Mouse (Mus musculus): ENCODE results near the gene Ganc. TPM values are rescaled to one million over a fixed set of nuclear protein-coding genes. Genes with fewer than 3 reads are reported as not detected.
A peak's percentile ranks its signal among the peaks of the same experiment; 100 is the strongest.

Ganc gene
- polyA plus RNA-seq, 1 experiment from 2014 or later: 8.8 TPM

DNA sequence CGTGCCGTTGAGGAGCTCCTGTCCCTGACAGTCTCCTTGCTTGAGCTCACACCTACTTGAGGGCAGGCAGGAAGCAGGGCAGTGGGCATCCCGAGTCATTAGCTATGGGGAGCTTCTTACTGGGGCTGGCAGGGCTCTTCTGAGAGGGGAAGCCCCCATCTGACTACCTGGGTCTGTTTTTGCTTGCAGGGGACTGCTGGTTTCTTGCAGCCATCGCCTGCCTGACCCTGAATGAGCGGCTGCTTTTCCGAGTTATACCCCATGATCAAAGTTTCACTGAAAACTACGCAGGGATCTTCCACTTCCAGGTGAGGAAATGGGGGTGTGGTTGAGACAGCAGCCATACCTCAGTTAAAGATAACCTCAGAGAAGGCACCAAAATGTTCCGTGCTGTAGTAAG, 78.2 kb downstream of the Ganc start:
- Histone ChIP-seq H3K9me3 (ENCODE audit: control insufficient read depth, low read length) (no peaks in the 10 kb centered on the region), H3K9ac (ENCODE audit: low read depth, low read length) (no peak overlapping the region), H3K27me3 (replicated peaks; ENCODE audit: control insufficient read depth, insufficient read depth, low read length) (no peaks in the 10 kb centered on the region), H3K4me3 (ENCODE audit: low read length) (no peak overlapping the region), H3K27ac (ENCODE audit: low read length) (no peak overlapping the region), H3K4me2 (ENCODE audit: low read depth, low read length) (no peak overlapping the region), H3K4me1 (ENCODE audit: control insufficient read depth, insufficient read depth, low read length) (no peaks in the 10 kb centered on the region; the same call in 1 of the 2 replicates), H3K36me3 (ENCODE audit: control insufficient read depth, insufficient read depth, low read length) (no peaks in the 10 kb centered on the region)
- WGBS: 54% methylated on average over 8 of the region's 8 CpGs
- no peak for ATAC-seq

DNA sequence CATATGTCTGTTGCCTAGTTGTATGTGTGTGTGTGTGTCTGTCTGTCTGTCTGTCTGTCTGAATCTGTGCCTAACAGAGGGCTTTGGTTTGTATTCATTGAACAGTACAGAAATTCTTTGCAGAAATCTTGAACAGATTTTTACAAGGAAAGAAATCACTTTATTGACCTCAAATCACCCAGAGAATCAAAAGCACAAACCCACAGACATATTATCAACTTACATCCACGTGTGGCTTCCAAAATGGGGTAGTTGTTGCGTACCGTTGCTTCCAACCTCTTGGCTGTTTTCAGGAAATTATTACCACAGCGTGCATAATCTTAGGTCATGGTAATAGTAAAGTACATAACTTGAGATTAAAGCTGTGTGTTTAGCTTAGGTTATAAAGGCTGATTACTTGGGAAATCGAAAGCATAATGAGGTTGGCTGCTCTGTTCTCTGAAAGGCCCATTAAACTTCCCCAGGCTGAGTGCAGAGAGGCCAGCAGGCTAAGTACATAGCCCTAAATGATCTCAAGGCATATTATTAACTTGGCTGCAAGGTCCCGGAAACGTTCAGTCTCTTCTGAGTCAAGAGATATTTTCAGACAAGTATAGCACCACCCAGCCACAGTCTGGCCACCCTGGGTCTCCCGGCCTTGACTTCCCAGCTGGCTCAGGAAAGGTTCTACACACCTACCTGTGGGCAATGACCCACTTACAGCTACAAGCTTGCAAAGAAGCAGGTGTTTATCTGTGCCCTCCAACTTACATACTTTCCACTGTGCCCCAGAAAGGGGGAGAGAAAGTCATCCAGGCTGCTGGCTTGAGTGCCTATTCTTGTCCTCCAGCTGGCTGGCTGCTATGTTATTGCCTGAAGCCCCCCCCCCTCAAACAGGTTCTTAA, 79.1 kb downstream of the Ganc start:
- H3K4me3 ChIP-seq (ENCODE audit: low read length): no peak overlapping the region
- peak; percentile 95 for ATAC-seq
- H3K4me2 ChIP-seq (ENCODE audit: low read depth, low read length): no peak overlapping the region
- no peaks in the 10 kb centered on the region for H3K9me3 ChIP-seq (ENCODE audit: control insufficient read depth, low read length)
- WGBS: 56% methylated on average over 8 of the region's 8 CpGs
- H3K27ac ChIP-seq (ENCODE audit: low read length): peak overlapping the region; percentile 73
- H3K9ac ChIP-seq (ENCODE audit: low read depth, low read length): no peak overlapping the region
- H3K27me3 ChIP-seq (replicated peaks; ENCODE audit: control insufficient read depth, insufficient read depth, low read length): no peaks in the 10 kb centered on the region
- no peaks in the 10 kb centered on the region; the same call in 1 of the 2 replicates for H3K4me1 ChIP-seq (ENCODE audit: control insufficient read depth, insufficient read depth, low read length)
- H3K36me3 ChIP-seq (ENCODE audit: control insufficient read depth, insufficient read depth, low read length): no peaks in the 10 kb centered on the region

DNA sequence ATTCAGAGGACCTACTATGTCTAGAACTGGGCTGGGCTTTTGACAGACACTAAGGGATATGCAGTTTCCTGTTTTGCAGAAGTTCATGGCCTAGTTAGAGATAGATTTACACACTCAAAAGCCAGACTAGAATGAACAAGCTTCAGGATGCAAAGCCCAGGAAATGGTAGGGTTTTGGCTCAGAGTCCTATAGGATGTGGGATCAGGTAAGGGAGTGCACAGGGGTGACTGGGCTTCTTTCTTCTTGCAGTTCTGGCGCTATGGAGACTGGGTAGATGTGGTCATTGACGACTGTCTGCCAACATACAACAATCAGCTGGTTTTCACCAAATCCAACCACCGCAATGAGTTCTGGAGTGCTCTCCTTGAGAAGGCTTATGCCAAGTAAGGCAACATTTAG, 80.5 kb downstream of the Ganc start:
- no peak overlapping the region for H3K9ac ChIP-seq (ENCODE audit: low read depth, low read length)
- no peaks in the 10 kb centered on the region for H3K36me3 ChIP-seq (ENCODE audit: control insufficient read depth, insufficient read depth, low read length)
- no peak overlapping the region for H3K4me3 ChIP-seq (ENCODE audit: low read length)
- WGBS: 90% methylated on average over 3 of the region's 3 CpGs
- H3K9me3 ChIP-seq (ENCODE audit: control insufficient read depth, low read length): no peaks in the 10 kb centered on the region
- H3K27ac ChIP-seq (ENCODE audit: low read length): no peak overlapping the region
- H3K4me1 ChIP-seq (ENCODE audit: control insufficient read depth, insufficient read depth, low read length): no peaks in the 10 kb centered on the region; the same call in 1 of the 2 replicates
- H3K4me2 ChIP-seq (ENCODE audit: low read depth, low read length): no peak overlapping the region
- no peaks in the 10 kb centered on the region for H3K27me3 ChIP-seq (replicated peaks; ENCODE audit: control insufficient read depth, insufficient read depth, low read length)
- no peak for ATAC-seq

DNA sequence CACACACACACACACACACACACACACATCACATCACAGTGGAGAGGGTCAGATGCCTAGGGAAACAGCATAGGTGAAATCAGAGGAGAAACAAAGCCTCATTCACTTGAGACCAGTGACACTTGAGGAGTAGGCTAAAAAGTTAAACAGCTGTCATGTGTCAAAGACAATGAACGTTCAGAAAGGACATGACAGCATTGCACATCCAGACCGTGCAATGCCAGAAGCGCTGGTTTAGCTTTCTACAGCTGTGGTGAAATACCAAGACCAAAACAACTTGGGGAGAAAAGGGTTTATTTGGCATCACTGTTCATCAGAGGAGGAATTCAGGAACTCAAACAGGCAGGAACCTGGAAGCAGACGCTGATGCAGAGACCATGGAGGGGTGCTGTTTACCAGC, 89.6 kb downstream of the Ganc start:
- no peak overlapping the region for H3K9ac ChIP-seq (ENCODE audit: low read depth, low read length)
- no peaks in the 10 kb centered on the region for H3K9me3 ChIP-seq (ENCODE audit: control insufficient read depth, low read length)
- ATAC-seq: no peak
- H3K27ac ChIP-seq (ENCODE audit: low read length): no peak overlapping the region
- WGBS: 47% methylated on average over 4 of the region's 4 CpGs
- H3K36me3 ChIP-seq (ENCODE audit: control insufficient read depth, insufficient read depth, low read length): no peaks in the 10 kb centered on the region
- H3K27me3 ChIP-seq (replicated peaks; ENCODE audit: control insufficient read depth, insufficient read depth, low read length): no peaks in the 10 kb centered on the region
- no peak overlapping the region for H3K4me3 ChIP-seq (ENCODE audit: low read length)
- no peak overlapping the region for H3K4me2 ChIP-seq (ENCODE audit: low read depth, low read length)
- H3K4me1 ChIP-seq (ENCODE audit: control insufficient read depth, insufficient read depth, low read length): no peaks in the 10 kb centered on the region

DNA sequence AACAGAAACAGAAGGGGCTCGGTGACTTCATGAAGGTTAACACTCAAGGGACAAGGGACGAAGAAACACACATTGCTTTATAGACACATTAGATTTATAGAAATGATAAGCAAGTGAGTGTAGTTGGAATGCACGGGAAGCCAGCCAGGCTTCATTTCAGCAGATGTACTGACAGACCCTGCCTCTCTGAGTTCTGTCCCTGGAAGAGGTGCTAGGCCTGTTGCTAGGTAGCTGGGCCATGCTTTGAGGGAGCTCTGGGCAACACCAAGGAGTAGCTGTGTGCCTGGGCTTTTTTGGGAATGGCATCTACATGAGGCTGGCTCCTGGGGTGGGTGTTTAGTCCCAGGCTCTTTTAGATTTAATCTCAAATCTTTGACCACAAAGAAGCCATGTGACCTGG, 92.8 kb downstream of the Ganc start:
- no peak overlapping the region for H3K4me2 ChIP-seq (ENCODE audit: low read depth, low read length)
- peaks cover 13% of the 10 kb centered on the region for H3K4me1 ChIP-seq (ENCODE audit: control insufficient read depth, insufficient read depth, low read length)
- WGBS: 70% methylated on average over 3 of the region's 3 CpGs
- no peak overlapping the region for H3K9ac ChIP-seq (ENCODE audit: low read depth, low read length)
- H3K36me3 ChIP-seq (ENCODE audit: control insufficient read depth, insufficient read depth, low read length): no peaks in the 10 kb centered on the region
- ATAC-seq: no peak
- no peak overlapping the region for H3K27ac ChIP-seq (ENCODE audit: low read length)
- H3K9me3 ChIP-seq (ENCODE audit: control insufficient read depth, low read length): no peaks in the 10 kb centered on the region
- H3K27me3 ChIP-seq (replicated peaks; ENCODE audit: control insufficient read depth, insufficient read depth, low read length): no peaks in the 10 kb centered on the region
- H3K4me3 ChIP-seq (ENCODE audit: low read length): no peak overlapping the region

DNA sequence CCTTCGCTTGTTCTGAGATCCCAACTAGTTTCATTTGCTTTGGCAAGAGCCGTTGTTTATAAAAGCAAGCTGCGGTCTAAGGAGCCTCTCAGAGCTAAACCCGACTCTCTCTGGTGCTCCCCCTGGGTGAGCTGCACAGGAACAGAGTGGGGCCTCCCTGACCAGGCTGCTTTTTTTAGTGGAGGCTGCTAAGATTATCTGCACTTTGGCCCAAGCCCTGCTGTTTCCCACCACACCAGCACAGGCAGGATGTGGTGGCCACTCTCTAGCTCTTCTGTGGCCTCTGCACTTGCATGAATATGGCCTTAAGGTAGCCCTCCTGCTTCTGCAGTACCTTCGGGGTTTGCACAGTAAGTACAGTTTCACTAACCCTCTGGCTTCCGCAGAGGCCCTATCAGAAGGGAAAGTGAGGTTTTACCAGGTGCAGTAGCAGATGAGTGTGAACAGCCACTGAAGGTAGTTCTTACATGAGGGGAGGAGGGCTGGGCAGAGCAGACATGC, 96.3 kb downstream of the Ganc start:
- peak overlapping the region; percentile 61 for H3K27ac ChIP-seq (ENCODE audit: low read length)
- peak; percentile 64 for ATAC-seq
- no peaks in the 10 kb centered on the region; the same call in 1 of the 2 replicates for H3K36me3 ChIP-seq (ENCODE audit: control insufficient read depth, insufficient read depth, low read length)
- H3K27me3 ChIP-seq (replicated peaks; ENCODE audit: control insufficient read depth, insufficient read depth, low read length): no peaks in the 10 kb centered on the region
- H3K9me3 ChIP-seq (ENCODE audit: control insufficient read depth, low read length): no peaks in the 10 kb centered on the region
- 52% methylated on average over 6 of the region's 6 CpGs for WGBS
- H3K4me3 ChIP-seq (ENCODE audit: low read length): no peak overlapping the region
- H3K4me1 ChIP-seq (ENCODE audit: control insufficient read depth, insufficient read depth, low read length): peaks cover 14% of the 10 kb centered on the region
- H3K9ac ChIP-seq (ENCODE audit: low read depth, low read length): 0 out of 2 replicates have a peak overlapping the region, but pooled peaks have one; percentile 25
- H3K4me2 ChIP-seq (ENCODE audit: low read depth, low read length): no peak overlapping the region

DNA sequence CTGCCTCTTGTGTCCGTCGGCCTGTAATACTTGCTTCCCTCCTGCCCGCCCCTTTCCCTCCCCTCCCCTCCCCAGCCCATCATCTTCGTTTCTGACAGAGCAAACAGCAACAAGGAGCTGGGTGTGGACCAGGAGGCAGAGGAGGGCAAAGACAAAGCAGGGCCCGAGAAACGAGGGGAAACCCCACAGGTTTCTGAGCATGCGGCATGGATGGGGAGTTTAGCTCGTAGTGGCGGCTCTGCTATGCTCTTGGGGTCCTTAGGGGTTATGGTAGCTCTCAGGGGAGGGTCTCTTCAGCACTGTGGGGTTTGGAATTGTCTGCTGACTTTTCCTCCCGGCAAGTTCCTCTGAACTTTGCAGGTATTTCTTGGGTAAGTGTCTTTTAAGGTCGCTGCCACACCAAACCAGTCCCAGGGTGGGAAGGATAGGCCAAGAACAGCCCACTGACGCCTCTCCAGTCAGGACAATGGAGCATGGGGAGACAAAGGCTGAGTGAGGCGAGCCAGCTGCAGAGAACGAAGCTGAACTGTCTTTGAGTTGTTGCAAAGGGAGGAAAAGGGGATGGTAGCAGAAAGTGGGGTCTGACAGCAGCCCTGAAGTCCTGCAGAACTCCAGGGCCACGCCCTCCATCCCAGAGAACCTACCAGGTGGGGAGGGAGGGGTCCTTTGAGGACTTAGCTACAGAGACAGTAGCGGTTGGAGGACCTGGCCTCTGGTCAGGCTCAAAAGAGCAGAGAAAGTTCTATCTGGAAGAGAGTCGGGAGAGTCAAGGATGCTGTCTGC, 97.6 kb downstream of the Ganc start:
- H3K4me2 ChIP-seq (ENCODE audit: low read depth, low read length): no peak overlapping the region
- H3K36me3 ChIP-seq (ENCODE audit: control insufficient read depth, insufficient read depth, low read length): peaks cover 5% of the 10 kb centered on the region
- H3K4me1 ChIP-seq (ENCODE audit: control insufficient read depth, insufficient read depth, low read length): peaks cover 14% of the 10 kb centered on the region
- WGBS: 36% methylated on average over 17 of the region's 17 CpGs
- ATAC-seq: no peak
- no peak overlapping the region for H3K27ac ChIP-seq (ENCODE audit: low read length)
- H3K9me3 ChIP-seq (ENCODE audit: control insufficient read depth, low read length): no peaks in the 10 kb centered on the region
- H3K9ac ChIP-seq (ENCODE audit: low read depth, low read length): 0 out of 2 replicates have a peak overlapping the region, but pooled peaks have one; percentile 35
- H3K27me3 ChIP-seq (replicated peaks; ENCODE audit: control insufficient read depth, insufficient read depth, low read length): no peaks in the 10 kb centered on the region
- no peak overlapping the region for H3K4me3 ChIP-seq (ENCODE audit: low read length)

DNA sequence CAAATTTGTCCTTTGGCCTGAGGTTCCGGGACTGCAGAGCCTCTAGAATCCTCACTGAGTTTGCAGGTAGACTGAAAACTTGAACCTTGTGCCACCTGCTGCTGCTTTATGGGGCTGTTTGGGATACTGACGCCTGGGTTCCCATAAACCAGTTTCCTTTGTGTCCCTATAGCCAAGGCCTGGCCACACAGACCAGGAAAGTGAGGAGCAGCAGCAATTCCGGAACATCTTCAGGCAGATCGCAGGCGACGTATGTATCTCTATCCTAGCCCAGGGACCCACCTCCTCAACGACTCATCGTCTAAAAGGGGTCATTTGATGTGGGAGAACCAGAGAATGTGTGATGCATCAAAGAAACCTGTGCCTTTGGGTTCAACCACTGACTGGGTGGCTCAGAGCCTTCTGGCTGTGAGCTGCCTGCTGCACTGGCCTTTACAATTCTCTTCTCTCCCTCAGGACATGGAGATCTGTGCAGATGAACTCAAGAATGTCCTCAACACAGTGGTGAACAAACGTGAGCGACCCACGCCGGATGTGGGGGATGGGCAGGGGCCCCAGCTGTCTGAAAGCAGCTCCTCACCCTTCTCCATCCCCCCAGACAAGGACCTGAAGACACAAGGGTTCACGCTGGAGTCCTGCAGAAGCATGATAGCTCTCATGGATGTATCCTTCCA, 98.4 kb downstream of the Ganc start:
- Histone ChIP-seq H3K27ac (ENCODE audit: low read length) (no peak overlapping the region), H3K27me3 (replicated peaks; ENCODE audit: control insufficient read depth, insufficient read depth, low read length) (no peaks in the 10 kb centered on the region), H3K9me3 (ENCODE audit: control insufficient read depth, low read length) (no peaks in the 10 kb centered on the region), H3K4me3 (ENCODE audit: low read length) (no peak overlapping the region), H3K4me1 (ENCODE audit: control insufficient read depth, insufficient read depth, low read length) (peaks cover 14% of the 10 kb centered on the region), H3K36me3 (ENCODE audit: control insufficient read depth, insufficient read depth, low read length) (peaks cover 8% of the 10 kb centered on the region), H3K4me2 (ENCODE audit: low read depth, low read length) (no peak overlapping the region), H3K9ac (ENCODE audit: low read depth, low read length) (no peak overlapping the region)
- WGBS: 63% methylated on average over 13 of the region's 13 CpGs
- ATAC-seq: no peak

DNA sequence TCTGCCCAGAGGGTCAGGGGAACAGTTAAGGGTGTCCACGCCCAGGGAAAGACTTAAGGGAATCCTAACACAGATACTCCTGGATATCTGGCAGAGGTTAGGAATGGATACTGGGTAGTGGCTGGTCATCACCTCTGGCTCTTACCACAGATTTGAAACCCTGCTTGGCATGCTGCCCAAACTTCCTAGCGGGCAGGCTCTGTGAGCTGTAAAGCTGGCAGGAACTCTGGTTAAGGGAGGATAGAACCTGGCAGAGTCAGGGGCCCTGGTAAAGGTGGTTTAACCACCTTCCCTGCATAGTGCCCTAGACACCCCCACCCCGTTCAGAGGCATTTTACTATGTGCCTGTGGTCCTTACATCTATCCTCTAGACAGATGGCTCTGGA, 98.9 kb downstream of the Ganc start:
- no peak overlapping the region for H3K9ac ChIP-seq (ENCODE audit: low read depth, low read length)
- no peak overlapping the region for H3K4me2 ChIP-seq (ENCODE audit: low read depth, low read length)
- no peak overlapping the region for H3K4me3 ChIP-seq (ENCODE audit: low read length)
- 60% methylated on average over 3 of the region's 3 CpGs for WGBS
- no peaks in the 10 kb centered on the region for H3K27me3 ChIP-seq (replicated peaks; ENCODE audit: control insufficient read depth, insufficient read depth, low read length)
- peaks cover 14% of the 10 kb centered on the region for H3K4me1 ChIP-seq (ENCODE audit: control insufficient read depth, insufficient read depth, low read length)
- no peak for ATAC-seq
- no peaks in the 10 kb centered on the region for H3K9me3 ChIP-seq (ENCODE audit: control insufficient read depth, low read length)
- peaks cover 8% of the 10 kb centered on the region for H3K36me3 ChIP-seq (ENCODE audit: control insufficient read depth, insufficient read depth, low read length)
- no peak overlapping the region for H3K27ac ChIP-seq (ENCODE audit: low read length)
